Mouse (Mus musculus): Measurements from ENCODE around the gene Pgp. TPM values are rescaled to one million over a fixed set of nuclear protein-coding genes. Genes with fewer than 3 reads are reported as not detected.
"Not testable (repeated sequence)": the region's sequence is repeated elsewhere in the genome, so short reads cannot be mapped to it uniquely, and the experiment has no call there.

Pgp gene
- polyA plus RNA-seq (2012; rRNA removed): 31.6 and 51.3 TPM in 2 replicates

DNA sequence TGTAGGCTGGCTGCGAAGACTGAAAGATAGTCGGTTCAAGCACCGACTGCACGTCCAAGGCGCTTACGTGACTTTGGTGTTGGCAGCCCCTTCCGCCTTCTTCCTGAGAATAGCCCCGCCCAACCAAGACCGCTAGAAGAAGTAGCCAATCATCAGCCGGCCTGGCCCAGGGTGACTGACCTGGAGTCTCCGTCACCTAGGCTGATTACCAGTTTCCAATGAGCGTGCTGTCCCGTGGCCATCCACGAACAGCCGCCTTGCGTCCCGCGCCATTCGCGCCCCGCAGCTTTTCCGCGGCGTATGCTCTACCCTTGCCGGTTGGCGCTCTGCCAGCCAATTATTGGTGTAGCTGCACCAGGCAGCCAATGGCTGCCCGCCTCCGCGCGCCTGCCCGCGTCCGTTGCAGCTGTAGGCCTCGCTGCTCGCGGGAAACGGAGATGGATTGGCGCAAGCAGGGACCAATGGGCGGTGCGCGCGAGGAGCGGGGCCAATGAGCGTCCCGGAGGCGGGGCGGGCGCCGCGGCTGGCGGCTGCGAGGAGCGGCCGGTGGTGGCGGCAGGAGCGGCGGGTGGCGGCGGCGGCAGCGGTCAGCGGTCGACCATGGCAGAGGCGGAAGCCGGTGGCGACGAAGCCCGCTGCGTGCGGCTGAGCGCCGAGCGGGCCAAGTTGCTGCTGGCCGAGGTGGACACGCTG is at the start of gene Pgp, which contains the start of gene E4f1:
Pgp (plus strand) TSS at position 483 of the 693 bp plus-strand sequence.
E4f1 (minus strand) TSS at position 404 of the 693 bp plus-strand sequence.
- peak within 1 kb of the TSS; percentile 96 for H3K27ac ChIP-seq (ENCODE audit: insufficient read depth, low read length)
- H3K4me3 ChIP-seq (ENCODE audit: extremely low read depth, insufficient read depth, insufficient read length): peak within 1 kb of the TSS; percentile 93
- DNase-seq (ENCODE audit: low read depth in 1 of 2, low spot score in 2 of 2): peak; percentile 94 to 97
- peaks cover under 1% of the 10 kb centered on the region; the same call in 1 of the 2 replicates for H3K36me3 ChIP-seq (ENCODE audit: control insufficient read depth, insufficient read depth, low read length)
- no peaks in the 10 kb centered on the region for H3K27me3 ChIP-seq (ENCODE audit: control insufficient read depth, insufficient read depth, low read length)
- TF ChIP-seq POLR2A (IDR thresholded peaks at IDR 0.05; ENCODE audit: low read depth, low read length) (peak; percentile 63), CTCF (IDR thresholded peaks at IDR 0.05; ENCODE audit: extremely low read depth, insufficient read depth, insufficient read length, insufficient replicate concordance) (no peak)
- H3K4me1 ChIP-seq (ENCODE audit: control insufficient read depth, insufficient read depth, insufficient read length): peaks cover 12% of the 10 kb centered on the region
- under 1% methylated on average over 62 of the region's 75 CpGs for WGBS

DNA sequence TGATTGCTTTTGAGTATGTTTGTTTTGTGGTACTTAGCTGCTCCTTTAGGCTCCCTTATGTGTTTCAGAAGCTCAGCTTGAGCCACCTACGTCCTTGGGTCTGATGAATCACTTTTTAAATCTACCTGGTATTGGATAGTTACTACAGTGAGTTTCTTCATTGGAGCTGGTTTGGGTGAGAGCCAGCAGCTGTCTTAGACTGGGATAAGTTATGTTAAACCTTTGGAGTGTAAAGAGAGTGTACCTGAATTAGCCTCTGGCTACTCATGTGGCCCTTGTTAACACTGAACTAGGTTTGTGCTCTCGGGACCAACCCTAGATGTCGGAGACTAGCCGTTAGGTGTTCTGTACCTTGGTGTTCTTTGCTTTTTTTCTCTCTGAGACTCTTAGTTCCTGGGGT is 47.1 kb upstream of the Pgp start:
- peaks cover 40% of the 10 kb centered on the region for H3K36me3 ChIP-seq (ENCODE audit: control insufficient read depth, insufficient read depth, low read length)
- H3K27me3 ChIP-seq (ENCODE audit: control insufficient read depth, insufficient read depth, low read length): no peaks in the 10 kb centered on the region
- peaks cover 4% of the 10 kb centered on the region; the same call in 1 of the 2 replicates for H3K4me1 ChIP-seq (ENCODE audit: control insufficient read depth, insufficient read depth, insufficient read length)
- no peak overlapping the region for H3K4me3 ChIP-seq (ENCODE audit: extremely low read depth, insufficient read depth, insufficient read length)
- H3K27ac ChIP-seq (ENCODE audit: insufficient read depth, low read length): no peak overlapping the region
- WGBS: 96% methylated on average over 4 of the region's 4 CpGs
- no peak for TF ChIP-seq CTCF (IDR thresholded peaks at IDR 0.05; ENCODE audit: extremely low read depth, insufficient read depth, insufficient read length, insufficient replicate concordance)
- no peak for TF ChIP-seq POLR2A (IDR thresholded peaks at IDR 0.05; ENCODE audit: low read depth, low read length)
- no peak for DNase-seq (ENCODE audit: low read depth in 1 of 2, low spot score in 2 of 2)

DNA sequence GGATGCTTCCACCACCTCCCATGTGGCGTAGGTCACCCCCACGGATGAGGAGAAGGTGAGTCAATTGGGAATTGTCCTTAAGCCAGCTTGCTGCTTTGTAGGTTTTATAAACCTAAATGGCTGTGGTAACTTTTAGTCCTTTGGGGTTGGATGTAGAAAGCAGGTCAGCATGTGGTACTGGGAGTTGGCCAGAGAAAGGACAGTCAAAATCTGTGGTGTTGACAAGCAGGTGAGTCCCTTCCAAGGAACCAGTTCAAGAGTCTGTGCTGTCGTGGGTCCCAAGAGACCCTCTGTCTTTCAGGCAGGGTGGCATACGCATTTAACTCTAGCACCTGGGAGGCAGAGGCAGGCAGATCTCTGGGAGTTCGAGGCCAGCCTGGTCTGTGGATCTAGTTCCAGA is 45.7 kb upstream of the Pgp start:
- H3K27me3 ChIP-seq (ENCODE audit: control insufficient read depth, insufficient read depth, low read length): no peaks in the 10 kb centered on the region
- H3K36me3 ChIP-seq (ENCODE audit: control insufficient read depth, insufficient read depth, low read length): peaks cover 35% of the 10 kb centered on the region
- no peak overlapping the region for H3K27ac ChIP-seq (ENCODE audit: insufficient read depth, low read length)
- H3K4me1 ChIP-seq (ENCODE audit: control insufficient read depth, insufficient read depth, insufficient read length): peaks cover 4% of the 10 kb centered on the region; the same call in 1 of the 2 replicates
- DNase-seq (ENCODE audit: low read depth in 1 of 2, low spot score in 2 of 2): no peak
- H3K4me3 ChIP-seq (ENCODE audit: extremely low read depth, insufficient read depth, insufficient read length): no peak overlapping the region
- WGBS: 91% methylated on average over 5 of the region's 5 CpGs
- TF ChIP-seq CTCF (IDR thresholded peaks at IDR 0.05; ENCODE audit: extremely low read depth, insufficient read depth, insufficient read length, insufficient replicate concordance): no peak

DNA sequence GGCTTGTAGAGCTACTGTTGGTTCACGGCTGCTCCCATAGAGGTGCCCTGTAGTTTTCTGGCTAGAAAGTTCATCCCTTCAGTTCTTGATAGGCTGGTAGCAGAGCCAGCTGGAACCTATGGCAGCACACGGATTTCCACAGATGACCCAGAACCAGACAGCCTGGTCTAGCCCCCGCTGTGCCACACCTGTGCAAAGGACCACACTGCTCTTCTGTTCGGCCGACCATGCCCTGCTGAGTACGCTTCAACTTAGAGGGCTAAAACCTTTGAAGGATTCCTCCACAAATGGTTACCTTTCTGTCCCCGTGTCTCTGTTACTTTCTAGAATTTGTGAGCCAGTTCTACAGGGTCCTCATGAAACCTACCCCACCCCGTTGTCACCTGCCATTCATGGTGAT is 44.9 kb upstream of the Pgp start:
- not testable (repeated sequence) for H3K4me3 ChIP-seq (ENCODE audit: extremely low read depth, insufficient read depth, insufficient read length); DNase-seq (ENCODE audit: low read depth in 1 of 2, low spot score in 2 of 2); H3K27ac ChIP-seq (ENCODE audit: insufficient read depth, low read length); H3K27me3 ChIP-seq (ENCODE audit: control insufficient read depth, insufficient read depth, low read length); H3K4me1 ChIP-seq (ENCODE audit: control insufficient read depth, insufficient read depth, insufficient read length)
- peaks cover 28% of the 10 kb centered on the region for H3K36me3 ChIP-seq (ENCODE audit: control insufficient read depth, insufficient read depth, low read length)
- WGBS: 89% methylated on average over 6 of the region's 8 CpGs

DNA sequence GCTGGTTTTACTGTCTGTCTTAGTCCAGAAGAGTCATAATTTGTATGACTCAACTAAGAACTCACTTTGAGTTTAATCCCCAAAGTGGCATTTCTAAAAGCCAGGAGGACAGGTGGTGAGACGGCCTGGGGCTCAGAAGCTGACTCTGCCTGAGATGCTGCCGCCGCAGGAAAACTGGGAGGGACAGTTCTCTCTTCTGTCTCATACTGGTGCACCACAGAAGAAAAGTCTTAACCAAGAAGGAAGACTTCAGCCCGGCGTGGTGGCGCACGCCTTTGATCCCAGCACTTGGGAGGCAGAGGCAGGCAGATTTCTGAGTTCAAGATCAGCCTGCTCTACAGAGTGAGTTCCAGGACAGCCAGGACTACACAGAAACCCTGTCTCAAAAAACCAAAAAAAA is 44.3 kb upstream of the Pgp start:
- Histone ChIP-seq H3K4me3 (ENCODE audit: extremely low read depth, insufficient read depth, insufficient read length) (no peak overlapping the region), H3K36me3 (ENCODE audit: control insufficient read depth, insufficient read depth, low read length) (peaks cover 25% of the 10 kb centered on the region), H3K27me3 (ENCODE audit: control insufficient read depth, insufficient read depth, low read length) (no peaks in the 10 kb centered on the region), H3K27ac (ENCODE audit: insufficient read depth, low read length) (no peak overlapping the region), H3K4me1 (ENCODE audit: control insufficient read depth, insufficient read depth, insufficient read length) (peaks cover 4% of the 10 kb centered on the region; the same call in 1 of the 2 replicates)
- TF ChIP-seq POLR2A (IDR thresholded peaks at IDR 0.05; ENCODE audit: low read depth, low read length) (no peak), CTCF (IDR thresholded peaks at IDR 0.05; ENCODE audit: extremely low read depth, insufficient read depth, insufficient read length, insufficient replicate concordance) (no peak)
- DNase-seq (ENCODE audit: low read depth in 1 of 2, low spot score in 2 of 2): no peak
- 91% methylated on average over 7 of the region's 7 CpGs for WGBS

DNA sequence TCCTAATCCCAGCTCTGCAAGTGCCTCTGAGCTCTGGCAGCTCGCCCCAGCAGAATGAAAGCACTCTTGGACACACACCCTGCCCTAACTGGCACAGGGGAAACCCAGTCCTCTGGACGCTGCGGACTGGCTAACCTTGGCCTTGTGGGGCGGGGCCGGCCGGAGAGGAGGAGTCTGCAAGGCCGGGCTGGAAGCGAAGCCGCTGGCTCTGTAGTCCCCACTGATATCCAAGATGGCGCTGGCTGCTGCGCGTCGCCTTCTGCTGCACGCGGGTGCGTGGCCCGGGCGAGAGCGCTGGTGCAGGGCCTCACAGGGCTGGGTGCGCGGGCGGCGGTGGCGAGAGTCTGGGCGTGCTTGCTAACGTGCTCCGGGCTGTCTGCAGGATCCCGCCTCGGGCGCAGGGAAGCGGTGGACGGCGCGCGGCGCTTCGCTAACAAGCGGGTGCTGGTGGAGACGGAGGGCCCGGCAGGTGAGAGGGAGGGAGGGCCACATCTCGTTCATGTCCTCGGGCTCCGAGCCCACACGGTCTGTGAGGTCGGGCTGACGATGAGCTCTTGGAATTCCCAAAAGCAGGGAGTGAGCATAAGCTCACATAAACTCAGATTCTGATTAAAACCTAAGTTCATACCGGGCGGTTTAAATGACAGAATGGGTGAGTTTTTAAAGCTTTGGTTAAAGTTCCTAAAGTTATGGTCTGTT is 43.6 kb upstream of the Pgp start, which contains the start of gene Eci1:
Eci1 (plus strand) TSS at position 171 of the 699 bp plus-strand sequence.
- Histone ChIP-seq H3K4me1 (ENCODE audit: control insufficient read depth, insufficient read depth, insufficient read length) (peaks cover 4% of the 10 kb centered on the region; the same call in 1 of the 2 replicates), H3K27ac (ENCODE audit: insufficient read depth, low read length) (peak within 1 kb of the TSS; percentile 88), H3K4me3 (ENCODE audit: extremely low read depth, insufficient read depth, insufficient read length) (peak within 1 kb of the TSS; percentile 78), H3K27me3 (ENCODE audit: control insufficient read depth, insufficient read depth, low read length) (no peaks in the 10 kb centered on the region), H3K36me3 (ENCODE audit: control insufficient read depth, insufficient read depth, low read length) (peaks cover 20% of the 10 kb centered on the region)
- peak; percentile 45 to 90 for DNase-seq (ENCODE audit: low read depth in 1 of 2, low spot score in 2 of 2)
- WGBS: 1% methylated on average over 48 of the region's 48 CpGs
- TF ChIP-seq CTCF (IDR thresholded peaks at IDR 0.05; ENCODE audit: extremely low read depth, insufficient read depth, insufficient read length, insufficient replicate concordance) (no peak), POLR2A (IDR thresholded peaks at IDR 0.05; ENCODE audit: low read depth, low read length) (peak; percentile 77)

DNA sequence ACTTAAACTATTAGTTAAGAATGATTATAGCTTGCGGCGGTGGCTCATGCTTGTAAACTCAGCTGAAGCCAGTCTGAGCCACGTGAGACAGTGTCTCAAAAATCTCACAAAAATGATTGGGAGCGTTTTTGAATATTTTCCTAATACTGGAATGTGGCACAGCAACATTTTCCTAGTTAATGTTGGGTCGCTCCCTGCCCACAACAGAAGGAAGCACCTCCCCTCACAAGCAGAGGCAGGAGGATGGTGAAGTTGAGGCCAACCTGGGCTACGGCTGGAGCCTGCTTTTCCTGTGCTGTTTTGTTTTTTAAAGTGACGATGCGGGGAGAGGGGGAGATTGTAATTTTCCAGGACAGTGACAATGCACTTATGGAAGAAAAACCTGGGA is 43.0 kb upstream of the Pgp start:
- Histone ChIP-seq H3K27ac (ENCODE audit: insufficient read depth, low read length) (no peak overlapping the region), H3K4me1 (ENCODE audit: control insufficient read depth, insufficient read depth, insufficient read length) (peaks cover 4% of the 10 kb centered on the region; the same call in 1 of the 2 replicates), H3K4me3 (ENCODE audit: extremely low read depth, insufficient read depth, insufficient read length) (peak overlapping the region; percentile 78), H3K36me3 (ENCODE audit: control insufficient read depth, insufficient read depth, low read length) (peaks cover 17% of the 10 kb centered on the region), H3K27me3 (ENCODE audit: control insufficient read depth, insufficient read depth, low read length) (no peaks in the 10 kb centered on the region)
- no peak for TF ChIP-seq POLR2A (IDR thresholded peaks at IDR 0.05; ENCODE audit: low read depth, low read length)
- no peak for TF ChIP-seq CTCF (IDR thresholded peaks at IDR 0.05; ENCODE audit: extremely low read depth, insufficient read depth, insufficient read length, insufficient replicate concordance)
- DNase-seq (ENCODE audit: low read depth in 1 of 2, low spot score in 2 of 2): no peak
- 11% methylated on average over 8 of the region's 8 CpGs for WGBS
